Mouse (Mus musculus): ENCODE results near the gene Sgcd. TPM values are rescaled to one million over a fixed set of nuclear protein-coding genes. Genes with fewer than 3 reads are reported as not detected.

Sgcd gene
- polyA plus RNA-seq, 1 experiment, result 0.18 TPM

GRCm38 (mm10) chr11:46882456-46882855 lies 1106.3 kb downstream of the Sgcd start:
- no peak overlapping the region for H3K27ac ChIP-seq (ENCODE audit: insufficient read depth, low read depth, low read length)
- H3K36me3 ChIP-seq (ENCODE audit: control insufficient read depth, insufficient read depth, low read length), result no peaks in the 10 kb centered on the region
- no peak overlapping the region for H3K4me3 ChIP-seq (ENCODE audit: low read depth, low read length)
- WGBS, result 63% methylated on average over 2 of the region's 2 CpGs
- no peaks in the 10 kb centered on the region for H3K27me3 ChIP-seq (ENCODE audit: control insufficient read depth, insufficient read depth, low read length)
- TF ChIP-seq CTCF (IDR thresholded peaks at IDR 0.05; ENCODE audit: extremely low read depth, insufficient read length, insufficient replicate concordance, low read depth, low read length) (no peak), POLR2A (IDR thresholded peaks at IDR 0.05; ENCODE audit: low read depth, low read length) (no peak)
- H3K4me1 ChIP-seq (ENCODE audit: control insufficient read depth, insufficient read depth, insufficient read length, low read length), result no peaks in the 10 kb centered on the region

DNA sequence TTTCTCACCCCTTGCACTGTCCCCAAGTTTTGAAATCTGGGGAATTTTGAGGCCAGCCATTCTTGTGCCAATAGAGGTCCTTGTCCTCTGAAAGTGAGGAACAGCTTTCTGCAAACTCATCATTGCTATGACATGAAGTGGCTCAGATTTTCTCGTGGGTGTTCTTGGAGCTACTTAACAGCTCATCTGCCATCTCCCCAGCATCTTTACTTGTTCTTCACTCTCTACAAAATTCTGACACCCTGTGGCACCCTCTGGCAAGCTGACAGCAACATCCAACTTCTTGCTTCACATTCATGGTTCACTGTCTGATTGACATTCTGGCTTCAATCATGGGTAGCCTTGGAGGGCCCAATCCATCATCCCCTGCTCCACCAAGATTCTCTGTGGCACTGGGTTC lies 1113.0 kb downstream of the Sgcd start:
- Histone ChIP-seq H3K27ac (ENCODE audit: insufficient read depth, low read depth, low read length) (no peak overlapping the region), H3K4me3 (ENCODE audit: low read depth, low read length) (no peak overlapping the region), H3K27me3 (ENCODE audit: control insufficient read depth, insufficient read depth, low read length) (no peaks in the 10 kb centered on the region), H3K4me1 (ENCODE audit: control insufficient read depth, insufficient read depth, insufficient read length, low read length) (no peaks in the 10 kb centered on the region), H3K36me3 (ENCODE audit: control insufficient read depth, insufficient read depth, low read length) (no peaks in the 10 kb centered on the region)
- WGBS, result 67% methylated on average over 1 of the region's 1 CpGs
- no peak for TF ChIP-seq CTCF (IDR thresholded peaks at IDR 0.05; ENCODE audit: extremely low read depth, insufficient read length, insufficient replicate concordance, low read depth, low read length)
- no peak for TF ChIP-seq POLR2A (IDR thresholded peaks at IDR 0.05; ENCODE audit: low read depth, low read length)

- Histone ChIP-seq H3K27ac (ENCODE audit: insufficient read depth, low read depth, low read length) (no peak overlapping the region), H3K4me3 (ENCODE audit: low read depth, low read length) (no peak overlapping the region), H3K4me1 (ENCODE audit: control insufficient read depth, insufficient read depth, insufficient read length, low read length) (no peaks in the 10 kb centered on the region), H3K27me3 (ENCODE audit: control insufficient read depth, insufficient read depth, low read length) (no peaks in the 10 kb centered on the region), H3K36me3 (ENCODE audit: control insufficient read depth, insufficient read depth, low read length) (no peaks in the 10 kb centered on the region)
- WGBS, result 78% methylated on average over 7 of the region's 7 CpGs
- TF ChIP-seq CTCF (IDR thresholded peaks at IDR 0.05; ENCODE audit: extremely low read depth, insufficient read length, insufficient replicate concordance, low read depth, low read length) (no peak), POLR2A (IDR thresholded peaks at IDR 0.05; ENCODE audit: low read depth, low read length) (no peak)
Measured at GRCm38 (mm10) chr11:46868594-46868993, 1120.2 kb downstream of the Sgcd start.

- H3K27ac ChIP-seq (ENCODE audit: insufficient read depth, low read depth, low read length), result no peak overlapping the region
- H3K36me3 ChIP-seq (ENCODE audit: control insufficient read depth, insufficient read depth, low read length), result no peaks in the 10 kb centered on the region
- no peak overlapping the region for H3K4me3 ChIP-seq (ENCODE audit: low read depth, low read length)
- 81% methylated on average over 1 of the region's 1 CpGs for WGBS
- no peaks in the 10 kb centered on the region for H3K4me1 ChIP-seq (ENCODE audit: control insufficient read depth, insufficient read depth, insufficient read length, low read length)
- TF ChIP-seq CTCF (IDR thresholded peaks at IDR 0.05; ENCODE audit: extremely low read depth, insufficient read length, insufficient replicate concordance, low read depth, low read length), result no peak
- no peak for TF ChIP-seq POLR2A (IDR thresholded peaks at IDR 0.05; ENCODE audit: low read depth, low read length)
- no peaks in the 10 kb centered on the region for H3K27me3 ChIP-seq (ENCODE audit: control insufficient read depth, insufficient read depth, low read length)
Measured at GRCm38 (mm10) chr11:46864809-46865208, 1124.0 kb downstream of the Sgcd start.

DNA sequence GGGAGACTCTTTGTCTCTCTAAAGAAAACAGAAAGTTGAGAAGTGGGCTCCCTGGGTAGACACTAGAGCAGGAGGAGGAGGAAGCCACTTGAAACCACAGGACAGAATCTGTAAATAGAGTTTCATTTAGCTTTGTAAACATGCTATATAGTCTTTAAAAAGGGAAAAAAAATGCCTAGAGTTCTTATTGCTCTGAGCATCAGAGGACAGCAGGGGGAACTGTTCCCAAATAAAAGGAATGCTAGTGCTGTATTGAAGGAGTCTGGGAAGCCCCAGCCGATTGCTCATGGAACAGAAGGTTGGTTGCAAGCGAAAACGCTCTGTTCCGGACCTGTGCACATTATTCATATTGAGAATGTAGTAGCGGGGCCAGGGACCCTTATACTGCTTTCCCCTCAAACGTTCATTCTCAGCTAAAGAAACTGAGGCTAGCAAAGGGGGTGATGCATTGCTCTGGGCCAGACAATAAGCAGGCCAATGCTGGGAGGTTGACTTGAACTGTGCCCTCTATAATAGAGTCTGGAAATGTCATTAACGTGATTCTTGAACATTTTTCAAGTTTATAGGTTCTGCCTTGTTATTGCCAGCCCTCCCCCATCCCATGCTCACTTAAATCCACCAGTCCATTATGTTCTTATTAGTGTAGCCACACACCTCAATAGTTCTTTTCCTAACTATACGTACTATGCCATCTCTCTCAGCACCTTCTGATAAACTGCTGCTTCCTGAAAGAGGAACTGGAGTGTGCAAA lies 1140.4 kb downstream of the Sgcd start:
- H3K4me1 ChIP-seq (ENCODE audit: control insufficient read depth, insufficient read depth, insufficient read length, low read length), result no peaks in the 10 kb centered on the region
- no peak overlapping the region for H3K27ac ChIP-seq (ENCODE audit: insufficient read depth, low read depth, low read length)
- WGBS, result 53% methylated on average over 8 of the region's 8 CpGs
- TF ChIP-seq CTCF (IDR thresholded peaks at IDR 0.05; ENCODE audit: extremely low read depth, insufficient read length, insufficient replicate concordance, low read depth, low read length), result no peak
- TF ChIP-seq POLR2A (IDR thresholded peaks at IDR 0.05; ENCODE audit: low read depth, low read length), result no peak
- no peaks in the 10 kb centered on the region for H3K36me3 ChIP-seq (ENCODE audit: control insufficient read depth, insufficient read depth, low read length)
- no peak overlapping the region for H3K4me3 ChIP-seq (ENCODE audit: low read depth, low read length)
- no peaks in the 10 kb centered on the region for H3K27me3 ChIP-seq (ENCODE audit: control insufficient read depth, insufficient read depth, low read length)

- Histone ChIP-seq H3K4me1 (ENCODE audit: control insufficient read depth, insufficient read depth, insufficient read length, low read length) (no peaks in the 10 kb centered on the region), H3K36me3 (ENCODE audit: control insufficient read depth, insufficient read depth, low read length) (no peaks in the 10 kb centered on the region), H3K27me3 (ENCODE audit: control insufficient read depth, insufficient read depth, low read length) (no peaks in the 10 kb centered on the region), H3K27ac (ENCODE audit: insufficient read depth, low read depth, low read length) (no peak overlapping the region), H3K4me3 (ENCODE audit: low read depth, low read length) (no peak overlapping the region)
- WGBS, result 52% methylated on average over 3 of the region's 3 CpGs
- TF ChIP-seq POLR2A (IDR thresholded peaks at IDR 0.05; ENCODE audit: low read depth, low read length) (no peak), CTCF (IDR thresholded peaks at IDR 0.05; ENCODE audit: extremely low read depth, insufficient read length, insufficient replicate concordance, low read depth, low read length) (no peak)
Measured at GRCm38 (mm10) chr11:46847827-46848220, 1140.9 kb downstream of the Sgcd start.

DNA sequence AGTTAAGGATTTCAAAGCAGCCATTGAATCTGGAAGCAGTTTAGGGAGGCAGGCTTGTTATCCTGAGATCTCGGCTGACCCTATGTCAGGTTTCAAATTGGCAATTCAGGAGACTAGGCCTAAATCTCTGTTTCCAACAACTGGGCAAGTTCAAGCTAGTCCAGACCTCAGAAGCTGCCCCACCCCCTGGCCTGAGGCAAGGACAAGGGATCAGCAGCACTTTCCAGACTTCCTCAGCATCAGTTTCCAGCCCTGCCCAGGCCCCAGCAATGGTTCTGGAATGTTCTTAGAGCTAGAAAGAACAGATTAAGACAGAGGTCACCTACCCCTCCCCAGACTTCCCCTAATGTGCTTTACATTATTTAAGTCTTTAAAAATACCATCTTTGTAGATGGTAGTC lies 1142.1 kb downstream of the Sgcd start:
- Histone ChIP-seq H3K4me3 (ENCODE audit: low read depth, low read length) (no peak overlapping the region), H3K27me3 (ENCODE audit: control insufficient read depth, insufficient read depth, low read length) (no peaks in the 10 kb centered on the region), H3K36me3 (ENCODE audit: control insufficient read depth, insufficient read depth, low read length) (no peaks in the 10 kb centered on the region), H3K4me1 (ENCODE audit: control insufficient read depth, insufficient read depth, insufficient read length, low read length) (no peaks in the 10 kb centered on the region), H3K27ac (ENCODE audit: insufficient read depth, low read depth, low read length) (no peak overlapping the region)
- TF ChIP-seq CTCF (IDR thresholded peaks at IDR 0.05; ENCODE audit: extremely low read depth, insufficient read length, insufficient replicate concordance, low read depth, low read length) (no peak), POLR2A (IDR thresholded peaks at IDR 0.05; ENCODE audit: low read depth, low read length) (no peak)
- 83% methylated on average over 1 of the region's 1 CpGs for WGBS

Data from small intestine, adult 2 months (tissue).